Mouse (Mus musculus) gastrocnemius, adult 2 months (tissue): ENCODE measurements around the gene Sik2. TPM values are rescaled to one million over a fixed set of nuclear protein-coding genes. Genes with fewer than 3 reads are reported as not detected.

Experiments used
- DNase-seq: peaks from one replicate; pipeline ENCODE4 v3.0.0; 2022
- H3K27ac ChIP-seq: fragments of 200-600 bp; 2 replicates; pipeline ENCODE4 v1.8.1; 2022; ENCODE audit warnings: mild to moderate bottlenecking
- H3K4me3 ChIP-seq: fragments of 200-600 bp; 2 replicates; pipeline ENCODE4 v1.8.1; 2022; ENCODE audit warnings: mild to moderate bottlenecking, moderate library complexity
- CTCF ChIP-seq: fragments of 200-600 bp; IDR thresholded peaks from 2 replicates; pipeline ENCODE4 v1.8.1; 2022; ENCODE audit warnings: antibody characterized with exemption, mild to moderate bottlenecking, moderate library complexity
- intact Hi-C: fragments of 180-260 bp; cut with DNase I; formaldehyde crosslinking; loops from one replicate; pipeline ENCODE4 v1.15.1; 2025
- total RNA-seq, 2 experiments: library from RNA; stranded (reverse); gene quantifications; 2 replicates each; pipeline ENCODE4 v1.2.3; 2021

The Sik2 gene
- total RNA-seq, 2 experiments from 2014 or later, result 17.9 to 25.2 TPM

- no peak for DNase-seq
- no peak overlapping the region for H3K4me3 ChIP-seq
- no peak overlapping the region for H3K27ac ChIP-seq
- TF ChIP-seq CTCF, result no peak
- intact Hi-C loops, result no loop called here
Measured at GRCm38 (mm10) chr9:50852634-50853349, 156.1 kb downstream of the Sik2 start.

- H3K27ac ChIP-seq, result no peak overlapping the region
- DNase-seq, result no peak
- TF ChIP-seq CTCF, result no peak
- no peak overlapping the region for H3K4me3 ChIP-seq
- intact Hi-C loops, result no loop called here
Measured at GRCm38 (mm10) chr9:50850713-50851112, 158.2 kb downstream of the Sik2 start.

- Histone ChIP-seq H3K27ac (no peak overlapping the region), H3K4me3 (no peak overlapping the region)
- TF ChIP-seq CTCF, result no peak
- intact Hi-C loops, result no loop called here
- no peak for DNase-seq
Measured at GRCm38 (mm10) chr9:50850271-50850670, 158.6 kb downstream of the Sik2 start.

GRCm38 (mm10) chr9:50849755-50850154 lies 159.1 kb downstream of the Sik2 start:
- Histone ChIP-seq H3K4me3 (no peak overlapping the region), H3K27ac (no peak overlapping the region)
- no peak for DNase-seq
- intact Hi-C loops, result loop anchor here (1.0 to 2.0 kb wide), 3 partner anchors 49 to 303 kb away; partner anchors contain the start of gene Sik2
- no peak for TF ChIP-seq CTCF

- Histone ChIP-seq H3K4me3 (no peak overlapping the region), H3K27ac (no peak overlapping the region)
- TF ChIP-seq CTCF, result peak; percentile 94
- peak; percentile 92 for DNase-seq
- intact Hi-C loops, result loop anchor here (1.0 to 2.0 kb wide), 3 partner anchors 48 to 304 kb away; partner anchors contain the start of gene Sik2
Measured at GRCm38 (mm10) chr9:50849249-50849648, 159.6 kb downstream of the Sik2 start.

- intact Hi-C loops, result loop anchor here (1.0 to 2.0 kb wide), 3 partner anchors 48 to 304 kb away; partner anchors contain the start of gene Sik2
- Histone ChIP-seq H3K4me3 (no peak overlapping the region), H3K27ac (no peak overlapping the region)
- DNase-seq, result no peak
- no peak for TF ChIP-seq CTCF
Measured at GRCm38 (mm10) chr9:50848821-50849220, 160.1 kb downstream of the Sik2 start.

- Histone ChIP-seq H3K4me3 (no peak overlapping the region), H3K27ac (no peak overlapping the region)
- no peak for DNase-seq
- intact Hi-C loops, result loop anchor here (2.0 kb wide), 2 partner anchors 47 to 305 kb away; no protein-coding TSS in a partner anchor
- TF ChIP-seq CTCF, result no peak
Measured at GRCm38 (mm10) chr9:50847606-50848368, 161.1 kb downstream of the Sik2 start.

- H3K27ac ChIP-seq, result no peak overlapping the region
- intact Hi-C loops, result no loop called here
- H3K4me3 ChIP-seq, result no peak overlapping the region
- no peak for TF ChIP-seq CTCF
- no peak for DNase-seq
Measured at GRCm38 (mm10) chr9:50847133-50847532, 161.7 kb downstream of the Sik2 start.

GRCm38 (mm10) chr9:50845547-50845946 lies 163.3 kb downstream of the Sik2 start:
- intact Hi-C loops, result no loop called here
- H3K4me3 ChIP-seq, result no peak overlapping the region
- no peak for TF ChIP-seq CTCF

GRCm38 (mm10) chr9:50845081-50845480 lies 163.8 kb downstream of the Sik2 start, which contains the start of gene Ppp2r1b:
Ppp2r1b (plus strand) TSS chr9:50845301.
- Histone ChIP-seq H3K4me3 (no peak within 1 kb of the TSS), H3K27ac (no peak within 1 kb of the TSS)
- no peak for TF ChIP-seq CTCF
- DNase-seq, result no peak
- intact Hi-C loops, result no loop called here

More at GRCm38 (mm10) chr9:50845547-50845946, 163.3 kb downstream of the Sik2 start:
- H3K27ac ChIP-seq, result no peak overlapping the region
- no peak for DNase-seq

Other genes starting within 250 kb of the Sik2 start
- 1 to 10 TPM; 3.4 to 3.9 TPM for gene Fdxacb1, start 240.8 kb downstream of the Sik2 start, total RNA-seq
- gene Alg9, start 234.1 kb downstream of the Sik2 start, total RNA-seq, result 10 to 100 TPM in 1 of 2 experiments, 1 to 10 TPM in 1; 7.8 to 11.2 TPM
- gene 1110032A03Rik, start 233.6 kb downstream of the Sik2 start, total RNA-seq, result 10 to 100 TPM; 10.4 to 11.2 TPM
- gene Ppp2r1b, start 163.8 kb downstream of the Sik2 start, total RNA-seq, result 1 to 10 TPM; 5.9 to 7.6 TPM
- not detected for gene Btg4, start 51.8 kb upstream of the Sik2 start, total RNA-seq
- gene Layn, start 68.0 kb upstream of the Sik2 start, total RNA-seq, result 1 to 10 TPM in 1 of 2 experiments, under 1 TPM in 1; 0.94 to 2.1 TPM
- not detected for gene 4833427G06Rik, start 93.0 kb upstream of the Sik2 start, total RNA-seq
- not detected for gene Gm32742, start 156.4 kb upstream of the Sik2 start, total RNA-seq
- gene Pou2af1, start 204.6 kb upstream of the Sik2 start, total RNA-seq, result not detected